ENCODE assay signal across 17 mouse cellular contexts in genomic region chr9:91379300-91379635, GRCm38 (mm10). TPM values are rescaled to one million over a fixed set of nuclear protein-coding genes. Genes with fewer than 3 reads are reported as not detected.
DNase-seq lines count a peak whose midpoint lies in the region; ATAC-seq and TF ChIP-seq lines count a peak whose summit lies in the region.
"Had no signal": no experiment of that assay in that cellular context is flagged by ENCODE, and none has a peak within 500 bp of the region (broad histone marks: within the 10 kb centered on the region; RNA-seq: fewer than 3 reads in every experiment).

No protein-coding gene starts in this region.

- H3K27ac ChIP-seq in cortical plate, adult 2 months (ENCODE audit: insufficient read depth, low read length), result no peak overlapping the region
- H3K27ac ChIP-seq in forebrain, embryonic 10.5 days, result peak overlapping the region; percentile 99
- H3K27ac ChIP-seq in hindbrain, embryonic 13.5 days, result peak overlapping the region; percentile 97
- H3K27ac ChIP-seq in midbrain, embryonic 16.5 days (ENCODE audit: low read length), result peak overlapping the region; percentile 87
- H3K27ac ChIP-seq: heart, embryonic 15.5 days; stomach, embryonic 15.5 days had no signal

- H3K9me3 ChIP-seq in forebrain, embryonic 10.5 days, result no peaks in the 10 kb centered on the region
- H3K9me3 ChIP-seq in hindbrain, embryonic 13.5 days, result no peaks in the 10 kb centered on the region
- no peaks in the 10 kb centered on the region for H3K9me3 ChIP-seq in midbrain, embryonic 16.5 days (replicated peaks; ENCODE audit: control insufficient read depth, low read length, poor library complexity, severe bottlenecking)
- H3K9me3 ChIP-seq: heart, embryonic 15.5 days; stomach, embryonic 15.5 days had no signal

- WGBS in forebrain, embryonic 10.5 days, result 3% methylated on average over 8 of the region's 8 CpGs
- 3% methylated on average over 8 of the region's 8 CpGs for WGBS in hindbrain, embryonic 13.5 days
- WGBS in midbrain, embryonic 16.5 days, result 7% methylated on average over 8 of the region's 8 CpGs

- H3K9ac ChIP-seq in hindbrain, embryonic 13.5 days, result peak overlapping the region; percentile 88
- H3K9ac ChIP-seq in midbrain, embryonic 16.5 days (ENCODE audit: low read depth, low read length), result peak overlapping the region; percentile 62
- H3K9ac ChIP-seq: heart, embryonic 15.5 days; stomach, embryonic 15.5 days had no signal

- 0 out of 2 replicates have a peak overlapping the region, but pooled peaks have one; percentile 2 for H3K4me3 ChIP-seq in cortical plate, adult 2 months (ENCODE audit: insufficient read depth, low read length)
- peak overlapping the region; percentile 73 for H3K4me3 ChIP-seq in forebrain, embryonic 10.5 days
- peak overlapping the region; percentile 50 for H3K4me3 ChIP-seq in hindbrain, embryonic 13.5 days
- H3K4me3 ChIP-seq in midbrain, embryonic 16.5 days (ENCODE audit: low read depth, low read length), result peak overlapping the region; percentile 25
- H3K4me3 ChIP-seq: erythroblast, embryonic 14.5 days; stomach, embryonic 15.5 days had no signal

- no peak for DNase-seq in forebrain, embryonic 10.5 days (ENCODE audit: extremely low spot score, low spot score)
- DNase-seq in lung, postnatal 25 days (ENCODE audit: low spot score), result no peak
- DNase-seq in testis, postnatal 10 days (ENCODE audit: low spot score), result no peak
- no peak for DNase-seq in layer of hippocampus, adult 18-20 months (ENCODE audit: low spot score in 2 of 2)
- DNase-seq: kidney, postnatal 25 days; layer of hippocampus, postnatal 36 days; liver; thymus, postnatal 4 days had no signal

- no peak for ATAC-seq in hindbrain, embryonic 13.5 days (ENCODE audit: low FRiP score)
- ATAC-seq in midbrain, embryonic 16.5 days, result no peak
- ATAC-seq: CD4-positive, CD25-positive, alpha-beta regulatory T cell, adult 4 months; intestine, postnatal 0 days had no signal

- H3K4me1 ChIP-seq in cortical plate, adult 2 months (ENCODE audit: control insufficient read depth, insufficient read depth, low read length), result no peaks in the 10 kb centered on the region
- peaks cover 92% of the 10 kb centered on the region for H3K4me1 ChIP-seq in forebrain, embryonic 10.5 days
- peaks cover 24% of the 10 kb centered on the region for H3K4me1 ChIP-seq in hindbrain, embryonic 13.5 days (replicated peaks)
- 0 out of 2 replicates have a peak, but pooled peaks cover 3% of the 10 kb centered on the region for H3K4me1 ChIP-seq in midbrain, embryonic 16.5 days (ENCODE audit: control insufficient read depth, insufficient read depth, low read length)

- TF ChIP-seq POLR2A in cortical plate, adult 2 months (IDR thresholded peaks at IDR 0.05; ENCODE audit: extremely low read depth, insufficient read depth, low read length), result no peak

- peak overlapping the region; percentile 69 for H3K4me2 ChIP-seq in hindbrain, embryonic 13.5 days
- H3K4me2 ChIP-seq in midbrain, embryonic 16.5 days (ENCODE audit: low read length), result peak overlapping the region; percentile 58
- H3K4me2 ChIP-seq: heart, embryonic 15.5 days; stomach, embryonic 15.5 days had no signal

- H3K36me3 ChIP-seq in forebrain, embryonic 10.5 days (replicated peaks), result peaks cover 4% of the 10 kb centered on the region; the same call in 1 of the 2 replicates
- no peaks in the 10 kb centered on the region for H3K36me3 ChIP-seq in hindbrain, embryonic 13.5 days
- no peaks in the 10 kb centered on the region for H3K36me3 ChIP-seq in midbrain, embryonic 16.5 days (ENCODE audit: control insufficient read depth, insufficient read depth, low read length)
- H3K36me3 ChIP-seq: heart, embryonic 15.5 days; stomach, embryonic 15.5 days had no signal

- no peak for TF ChIP-seq CTCF in cortical plate, adult 2 months (IDR thresholded peaks at IDR 0.05; ENCODE audit: extremely low read depth, insufficient read depth, low read length)

- peaks cover 100% of the 10 kb centered on the region for H3K27me3 ChIP-seq in forebrain, embryonic 10.5 days (ENCODE audit: poor library complexity, severe bottlenecking)
- peaks cover 91% of the 10 kb centered on the region for H3K27me3 ChIP-seq in hindbrain, embryonic 13.5 days
- H3K27me3 ChIP-seq in midbrain, embryonic 16.5 days (ENCODE audit: control insufficient read depth, insufficient read depth, low read depth, low read length), result peaks cover 27% of the 10 kb centered on the region

RNA-seq across cellular contexts. Expression of gene Zic1, which starts 13.7 kb away (rescaled TPM):
- polyA plus RNA-seq in cortical plate, adult 2 months (2012; rRNA removed), result 21.0 and 26.3 TPM in 2 replicates
- polyA plus RNA-seq in forebrain, embryonic 10.5 days (2016; fragmentation: Nextera tagmentation; extraction: Ambion mirVana), result 6.2 and 8.9 TPM in 2 replicates
- 13.7 and 21.3 TPM in 2 replicates for polyA plus RNA-seq in hindbrain, embryonic 13.5 days (2015; fragmentation: Nextera tagmentation; extraction: Ambion mirVana)
- 9.1 and 20.6 TPM in 2 replicates for polyA plus RNA-seq in midbrain, embryonic 16.5 days (2015; fragmentation: Nextera tagmentation; extraction: Ambion mirVana)
- 10 to 100 TPM; 10.1 to 10.3 TPM for total RNA-seq in layer of hippocampus, adult 18-20 months (2021)
- polyA plus RNA-seq: CD4-positive, CD25-positive, alpha-beta regulatory T cell, adult 4 months; erythroblast, embryonic 14.5 days; intestine, postnatal 0 days; lung, embryonic 16.5 days had no signal

RNA-seq across cellular contexts. Expression of gene Zic4, which starts 17.1 kb away (rescaled TPM):
- 3.4 and 3.9 TPM in 2 replicates for polyA plus RNA-seq in cortical plate, adult 2 months (2012; rRNA removed)
- 24.8 and 41.8 TPM in 2 replicates for polyA plus RNA-seq in forebrain, embryonic 10.5 days (2016; fragmentation: Nextera tagmentation; extraction: Ambion mirVana)
- 42.7 and 58.2 TPM in 2 replicates for polyA plus RNA-seq in hindbrain, embryonic 13.5 days (2015; fragmentation: Nextera tagmentation; extraction: Ambion mirVana)
- polyA plus RNA-seq in midbrain, embryonic 16.5 days (2015; fragmentation: Nextera tagmentation; extraction: Ambion mirVana), result 55.8 and 154 TPM in 2 replicates
- total RNA-seq in layer of hippocampus, adult 18-20 months (2021), result 1 to 10 TPM; 1.4 to 4.1 TPM
- polyA plus RNA-seq: heart, embryonic 15.5 days; intestine, postnatal 0 days; lung, embryonic 16.5 days had no signal

Comparison
In these comparisons a context has a peak if more than half of its experiments do, and no peak if none do; other contexts are left out.
1. H3K4me3 ChIP-seq: peak in every context shown above with its lines; median percentile 73 in forebrain, embryonic 10.5 days; 50 in hindbrain, embryonic 13.5 days; 25 in midbrain, embryonic 16.5 days; 2 in cortical plate, adult 2 months.